In genomic region chr3:36474938-36475483, GRCm38 (mm10) we compare ENCODE assay signal across 8 mouse cellular contexts. TPM values are rescaled to one million over a fixed set of nuclear protein-coding genes. Genes with fewer than 3 reads are reported as not detected.
DNase-seq lines count a peak whose midpoint lies in the region; ATAC-seq and TF ChIP-seq lines count a peak whose summit lies in the region.

No protein-coding gene starts in this region.

- H3K4me2 ChIP-seq in heart, embryonic 14.5 days (ENCODE audit: low read length) = peak overlapping the region; percentile 78
- peak overlapping the region; percentile 81 for H3K4me2 ChIP-seq in kidney, embryonic 16.5 days (replicated peaks; ENCODE audit: low read depth, low read length)
- H3K4me2 ChIP-seq in liver, postnatal 0 days (ENCODE audit: low read depth, low read length) = peak overlapping the region; percentile 97
- peak overlapping the region; percentile 94 for H3K4me2 ChIP-seq in neural tube, embryonic 12.5 days (replicated peaks)

- H3K9me3 ChIP-seq in ES-E14 (ENCODE audit: control insufficient read depth, insufficient read depth, low read depth, low read length) = no peaks in the 10 kb centered on the region
- H3K9me3 ChIP-seq in heart, embryonic 14.5 days (ENCODE audit: control insufficient read depth, low read length) = no peaks in the 10 kb centered on the region
- H3K9me3 ChIP-seq in kidney, embryonic 16.5 days (ENCODE audit: low read length) = no peaks in the 10 kb centered on the region
- no peaks in the 10 kb centered on the region for H3K9me3 ChIP-seq in liver, postnatal 0 days (ENCODE audit: low read length)
- H3K9me3 ChIP-seq in neural tube, embryonic 12.5 days = no peaks in the 10 kb centered on the region

- peaks cover 0 to 6% of the 10 kb centered on the region in 2 experiments; a peak in 2 of 4 replicates for H3K4me1 ChIP-seq in ES-E14 (ENCODE audit: control insufficient read depth in 2 of 2, insufficient read depth in 2 of 2, low read length in 2 of 2, poor library complexity in 1 of 2)
- H3K4me1 ChIP-seq in embryonic fibroblast, embryonic 13.5 days (ENCODE audit: control insufficient read depth, insufficient read depth, low read length) = peaks cover 14% of the 10 kb centered on the region
- H3K4me1 ChIP-seq in heart, embryonic 14.5 days (ENCODE audit: control insufficient read depth in 2 of 2, insufficient read depth in 2 of 2, low read length in 2 of 2) = peaks cover 16 to 40% of the 10 kb centered on the region in 2 experiments
- H3K4me1 ChIP-seq in kidney, embryonic 16.5 days (ENCODE audit: insufficient read depth, low read length) = peaks cover 17% of the 10 kb centered on the region; the same call in 1 of the 2 replicates
- peaks cover 23% of the 10 kb centered on the region for H3K4me1 ChIP-seq in liver, postnatal 0 days (ENCODE audit: insufficient read depth)
- peaks cover 14% of the 10 kb centered on the region for H3K4me1 ChIP-seq in neural tube, embryonic 12.5 days

- DNase-seq in 3T3-L1 (ENCODE audit: low read depth, low spot score) (peak; percentile 70), ES-E14 (ENCODE audit: low read depth, low spot score) (no peak)
- DNase-seq in liver, postnatal 0 days = no peak
- no peak for DNase-seq in yolk sac, embryonic 10.5 days (ENCODE audit: low spot score)

- TF ChIP-seq EP300 in liver, postnatal 0 days (IDR thresholded peaks at IDR 0.05; ENCODE audit: low read depth) = no peak

- no peak; the same call in 1 of the 2 replicates for TF ChIP-seq POLR2A in embryonic fibroblast, embryonic 13.5 days (IDR thresholded peaks at IDR 0.05; ENCODE audit: low read depth, low read length)

- H3K36me3 ChIP-seq in ES-E14 (ENCODE audit: control insufficient read depth, insufficient read depth, low read length, poor library complexity, severe bottlenecking) = no peaks in the 10 kb centered on the region
- H3K36me3 ChIP-seq in heart, embryonic 14.5 days (ENCODE audit: control insufficient read depth, insufficient read depth, low read length) = peaks cover 7% of the 10 kb centered on the region; the same call in 1 of the 2 replicates
- no peaks in the 10 kb centered on the region for H3K36me3 ChIP-seq in kidney, embryonic 16.5 days (ENCODE audit: insufficient read depth, low read length)
- no peaks in the 10 kb centered on the region for H3K36me3 ChIP-seq in liver, postnatal 0 days (replicated peaks; ENCODE audit: insufficient read depth, low read length)
- H3K36me3 ChIP-seq in neural tube, embryonic 12.5 days = no peaks in the 10 kb centered on the region

- peak overlapping the region; percentile 21; the same call in 1 of the 2 replicates for H3K9ac ChIP-seq in ES-E14 (ENCODE audit: insufficient read depth, low read depth, low read length, poor library complexity, severe bottlenecking)
- peak overlapping the region; percentile 93 for H3K9ac ChIP-seq in heart, embryonic 14.5 days (ENCODE audit: low read length)
- H3K9ac ChIP-seq in kidney, embryonic 16.5 days (replicated peaks; ENCODE audit: low read length) = peak overlapping the region; percentile 79
- H3K9ac ChIP-seq in liver, postnatal 0 days (replicated peaks) = peak overlapping the region; percentile 80
- peak overlapping the region; percentile 54 for H3K9ac ChIP-seq in neural tube, embryonic 12.5 days

- no peak for TF ChIP-seq CTCF in embryonic fibroblast, embryonic 13.5 days (IDR thresholded peaks at IDR 0.05; ENCODE audit: borderline replicate concordance, insufficient read depth, low read length)
- no peak for TF ChIP-seq CTCF in liver, postnatal 0 days (IDR thresholded peaks at IDR 0.05; ENCODE audit: low read depth)

- peak overlapping the region; percentile 69 to 72 for H3K4me3 ChIP-seq in ES-E14 (ENCODE audit: insufficient read depth in 1 of 2, low read depth in 1 of 2, low read length in 2 of 2, poor library complexity in 1 of 2, severe bottlenecking in 1 of 2)
- peak overlapping the region; percentile 96 for H3K4me3 ChIP-seq in embryonic fibroblast, embryonic 13.5 days (ENCODE audit: insufficient read depth, low read length)
- H3K4me3 ChIP-seq in heart, embryonic 14.5 days (ENCODE audit: control insufficient read depth in 1 of 2, insufficient read depth in 1 of 2, low read depth in 1 of 2, low read length in 2 of 2) = peak overlapping the region; percentile 86 to 91
- H3K4me3 ChIP-seq in kidney, embryonic 16.5 days (ENCODE audit: low read length) = peak overlapping the region; percentile 73
- peak overlapping the region; percentile 72 for H3K4me3 ChIP-seq in liver, postnatal 0 days (ENCODE audit: low read depth, low read length)
- H3K4me3 ChIP-seq in neural tube, embryonic 12.5 days = peak overlapping the region; percentile 61

- under 1% methylated on average over 24 of the region's 24 CpGs for WGBS in heart, embryonic 14.5 days
- WGBS in kidney, embryonic 16.5 days = under 1% methylated on average over 24 of the region's 24 CpGs
- WGBS in liver, postnatal 0 days (ENCODE audit: insufficient replicate concordance) = 1% methylated on average over 24 of the region's 24 CpGs
- 3% methylated on average over 24 of the region's 24 CpGs for WGBS in neural tube, embryonic 12.5 days

- H3K27ac ChIP-seq in ES-E14 (ENCODE audit: insufficient read depth, low read depth, low read length, poor library complexity, severe bottlenecking) = no peak overlapping the region
- H3K27ac ChIP-seq in embryonic fibroblast, embryonic 13.5 days (ENCODE audit: insufficient read depth, low read length) = peak overlapping the region; percentile 92
- H3K27ac ChIP-seq in heart, embryonic 14.5 days (replicated peaks in 1 of 2; ENCODE audit: control insufficient read depth in 1 of 2, insufficient read depth in 1 of 2, low read depth in 2 of 2, low read length in 2 of 2) = peak overlapping the region; percentile 91 to 96
- H3K27ac ChIP-seq in kidney, embryonic 16.5 days (ENCODE audit: low read length) = peak overlapping the region; percentile 82
- H3K27ac ChIP-seq in liver, postnatal 0 days (ENCODE audit: low read depth) = peak overlapping the region; percentile 88
- no peak overlapping the region for H3K27ac ChIP-seq in neural tube, embryonic 12.5 days

- in situ Hi-C loops in ES-E14 (cut with MboI; ENCODE audit: low sequenced_read_pairs in 2 of 2, unreplicated experiment in 2 of 2) = no loop called here

- no peaks in the 10 kb centered on the region for H3K27me3 ChIP-seq in heart, embryonic 14.5 days (ENCODE audit: control insufficient read depth, insufficient read depth, low read length)
- H3K27me3 ChIP-seq in kidney, embryonic 16.5 days (ENCODE audit: insufficient read depth, low read length) = no peaks in the 10 kb centered on the region
- H3K27me3 ChIP-seq in liver, postnatal 0 days (ENCODE audit: insufficient read depth, low read length) = no peaks in the 10 kb centered on the region
- H3K27me3 ChIP-seq in neural tube, embryonic 12.5 days (replicated peaks) = no peaks in the 10 kb centered on the region

- peak; percentile 10 for ATAC-seq in heart, embryonic 14.5 days (ENCODE audit: insufficient number of reproducible peaks, insufficient read depth, low FRiP score, low read depth)
- ATAC-seq in kidney, embryonic 16.5 days (ENCODE audit: low FRiP score, low TSS enrichment) = no peak; the same call in 1 of the 2 replicates
- peak; percentile 4 for ATAC-seq in liver, postnatal 0 days
- ATAC-seq in neural tube, embryonic 12.5 days (ENCODE audit: low FRiP score, low read depth) = peak; percentile 65; the same call in 1 of the 2 replicates

TF ChIP-seq in ES-E14, 5 proteins besides CTCF, POLR2A, EP300 and RAD21:
- no peak for TF ChIP-seq ZNF384 (IDR thresholded peaks at IDR 0.05; ENCODE audit: low read depth, low read length)
- no peak for TF ChIP-seq HCFC1 (IDR thresholded peaks at IDR 0.05; ENCODE audit: borderline replicate concordance, insufficient read depth, low read length)
- TF ChIP-seq CHD2 (IDR thresholded peaks at IDR 0.05; ENCODE audit: low read depth, low read length) = no peak
- TF ChIP-seq MAFK (IDR thresholded peaks at IDR 0.05; ENCODE audit: insufficient read depth, low read depth, low read length) = no peak
- TF ChIP-seq ZC3H11A (IDR thresholded peaks at IDR 0.05; ENCODE audit: borderline replicate concordance, low read depth, low read length) = no peak

RNA-seq across cellular contexts. Expression of gene Anxa5, which starts 0.7 kb away (rescaled TPM):
- 69.9 and 131 TPM in 2 replicates for total RNA-seq in ES-E14 (2012; rRNA removed)
- polyA plus RNA-seq in embryonic fibroblast, embryonic 13.5 days (2011; ENCODE audit: insufficient read length, low read depth, missing spikeins) = 593 and 759 TPM in 2 replicates
- 374 and 393 TPM in 2 replicates for polyA plus RNA-seq in heart, embryonic 14.5 days (2014; fragmentation: Nextera tagmentation; extraction: Ambion mirVana)
- 368 and 434 TPM in 2 replicates for polyA plus RNA-seq in kidney, embryonic 16.5 days (2015; fragmentation: Nextera tagmentation; extraction: Ambion mirVana)
- polyA plus RNA-seq in liver, postnatal 0 days (2015; fragmentation: Nextera tagmentation; extraction: Ambion mirVana) = 54.1 and 59.1 TPM in 2 replicates
- polyA plus RNA-seq in neural tube, embryonic 12.5 days (2016; fragmentation: Nextera tagmentation; extraction: Ambion mirVana) = 124 and 131 TPM in 2 replicates

RNA-seq across cellular contexts. Expression of gene 1810062G17Rik, which starts 0.7 kb away (rescaled TPM):
- 0.95 and 1.3 TPM in 2 replicates for total RNA-seq in ES-E14 (2012; rRNA removed)
- polyA plus RNA-seq in embryonic fibroblast, embryonic 13.5 days (2011; ENCODE audit: insufficient read length, low read depth, missing spikeins) = 0.97 and 1.1 TPM in 2 replicates
- 1.4 TPM in 2 replicates for polyA plus RNA-seq in heart, embryonic 14.5 days (2014; fragmentation: Nextera tagmentation; extraction: Ambion mirVana)
- polyA plus RNA-seq in kidney, embryonic 16.5 days (2015; fragmentation: Nextera tagmentation; extraction: Ambion mirVana) = 1.4 and 1.9 TPM in 2 replicates
- polyA plus RNA-seq in liver, postnatal 0 days (2015; fragmentation: Nextera tagmentation; extraction: Ambion mirVana) = 1.6 and 1.9 TPM in 2 replicates
- polyA plus RNA-seq in neural tube, embryonic 12.5 days (2016; fragmentation: Nextera tagmentation; extraction: Ambion mirVana) = 0.22 and 0.45 TPM in 2 replicates

RNA-seq across cellular contexts. Expression of gene Gm11549, which starts 46.6 kb away (rescaled TPM):
- total RNA-seq in ES-E14 (2012; rRNA removed) = not detected in 2 replicates
- polyA plus RNA-seq in embryonic fibroblast, embryonic 13.5 days (2011; ENCODE audit: insufficient read length, low read depth, missing spikeins) = 0.30 and 0.52 TPM in 2 replicates
- polyA plus RNA-seq in heart, embryonic 14.5 days (2014; fragmentation: Nextera tagmentation; extraction: Ambion mirVana) = 0.58 and 0.88 TPM in 2 replicates
- polyA plus RNA-seq in kidney, embryonic 16.5 days (2015; fragmentation: Nextera tagmentation; extraction: Ambion mirVana) = not detected in 2 replicates
- not detected in 2 replicates for polyA plus RNA-seq in liver, postnatal 0 days (2015; fragmentation: Nextera tagmentation; extraction: Ambion mirVana)
- 0.65 and 0.84 TPM in 2 replicates for polyA plus RNA-seq in neural tube, embryonic 12.5 days (2016; fragmentation: Nextera tagmentation; extraction: Ambion mirVana)

Comparison
In these comparisons a context has a peak if more than half of its experiments do, and no peak if none do; other contexts are left out.
1. H3K27ac ChIP-seq: peak in embryonic fibroblast, embryonic 13.5 days (single experiment), heart, embryonic 14.5 days (2 of 2), kidney, embryonic 16.5 days (single experiment) and liver, postnatal 0 days (single experiment); none in ES-E14 (single experiment) and neural tube, embryonic 12.5 days (single experiment).
2. H3K9ac ChIP-seq: peak in every context shown above with its lines; median percentile 93 in heart, embryonic 14.5 days; 80 in liver, postnatal 0 days; 79 in kidney, embryonic 16.5 days; 54 in neural tube, embryonic 12.5 days; 21 in ES-E14.
3. Peak in every context shown above with its lines, with median percentiles within 50 percentile points of each other: H3K4me3 ChIP-seq and H3K4me2 ChIP-seq.